Mouse (Mus musculus) stomach, postnatal 0 days (tissue): Measurements from ENCODE around the gene Kl. TPM values are rescaled to one million over a fixed set of nuclear protein-coding genes. Genes with fewer than 3 reads are reported as not detected.

Source experiments
- ATAC-seq: fragments of 200-750 bp; cut with Nextera tagmentation; 2 replicates; pipeline ENCODE4 v1.8.0; 2017; ENCODE audit not compliant: low FRiP score, low TSS enrichment
- DNase-seq: peaks from one replicate; pipeline ENCODE4 v3.0.0-alpha.2; 2016; ENCODE audit warnings: low spot score
- H3K27ac ChIP-seq: fragments of 300-500 bp; sonication (generic); replicated peaks from 2 replicates; pipeline ENCODE4 v1.5.1; 2014; ENCODE audit warnings: mild to moderate bottlenecking, control low read depth
- H3K27me3 ChIP-seq: fragments of 300-500 bp; sonication (generic); 2 replicates; pipeline ENCODE4 v1.6.1; 2014; ENCODE audit warnings: low read length; ENCODE audit not compliant: control insufficient read depth, insufficient read depth
- H3K36me3 ChIP-seq: fragments of 300-500 bp; sonication (generic); 2 replicates; pipeline ENCODE4 v1.6.1; 2014; ENCODE audit warnings: low read length, mixed read lengths; ENCODE audit not compliant: control insufficient read depth, insufficient read depth
- H3K4me1 ChIP-seq: fragments of 300-500 bp; sonication (generic); replicated peaks from 2 replicates; pipeline ENCODE4 v1.6.1; 2014; ENCODE audit warnings: antibody characterized with exemption; ENCODE audit not compliant: control insufficient read depth, insufficient read depth
- H3K4me2 ChIP-seq: fragments of 300-500 bp; sonication (generic); replicated peaks from 2 replicates; pipeline ENCODE4 v1.6.1; 2014; ENCODE audit warnings: low read depth, mild to moderate bottlenecking, control low read depth, moderate library complexity
- H3K4me3 ChIP-seq: fragments of 300-500 bp; sonication (generic); 2 replicates; pipeline ENCODE4 v1.5.1; 2014; ENCODE audit warnings: low read depth, low read length, control low read depth
- H3K9ac ChIP-seq: fragments of 300-500 bp; sonication (generic); 2 replicates; pipeline ENCODE4 v1.6.1; 2014; ENCODE audit warnings: mild to moderate bottlenecking, low read length, control low read depth, mixed read lengths
- H3K9me3 ChIP-seq: fragments of 300-500 bp; sonication (generic); 2 replicates; pipeline ENCODE4 v1.6.1; 2016; ENCODE audit warnings: low read length; ENCODE audit not compliant: control insufficient read depth
- CTCF ChIP-seq: IDR thresholded peaks from 2 replicates; pipeline ENCODE4 v1.5.1; 2016; ENCODE audit warnings: antibody characterized with exemption, low read depth, mild to moderate bottlenecking, moderate library complexity
- EP300 ChIP-seq: optimal IDR thresholded peaks from 2 replicates; pipeline ENCODE3; 2016; ENCODE audit warnings: antibody characterized with exemption
- WGBS: fragments of 180-500 bp; shearing (Covaris S2); extraction: QIAGEN DNeasy Blood & Tissue Kit; methylation state at CpG from one replicate; pipeline ENCODE4 v1.1.7; 2014; 5-methylcytosine and 5-hydroxymethylcytosine counted together
- polyA plus RNA-seq: library from polyadenylated mRNA; unstranded; fragments of >200 nt; fragmentation: Nextera tagmentation; extraction: Ambion mirVana; gene quantifications from 2 replicates; pipeline ENCODE4 v1.2.1, GENCODE M21; 2015

Gene Kl
- polyA plus RNA-seq, 1 experiment from 2014 or later: 0.30 TPM

DNA sequence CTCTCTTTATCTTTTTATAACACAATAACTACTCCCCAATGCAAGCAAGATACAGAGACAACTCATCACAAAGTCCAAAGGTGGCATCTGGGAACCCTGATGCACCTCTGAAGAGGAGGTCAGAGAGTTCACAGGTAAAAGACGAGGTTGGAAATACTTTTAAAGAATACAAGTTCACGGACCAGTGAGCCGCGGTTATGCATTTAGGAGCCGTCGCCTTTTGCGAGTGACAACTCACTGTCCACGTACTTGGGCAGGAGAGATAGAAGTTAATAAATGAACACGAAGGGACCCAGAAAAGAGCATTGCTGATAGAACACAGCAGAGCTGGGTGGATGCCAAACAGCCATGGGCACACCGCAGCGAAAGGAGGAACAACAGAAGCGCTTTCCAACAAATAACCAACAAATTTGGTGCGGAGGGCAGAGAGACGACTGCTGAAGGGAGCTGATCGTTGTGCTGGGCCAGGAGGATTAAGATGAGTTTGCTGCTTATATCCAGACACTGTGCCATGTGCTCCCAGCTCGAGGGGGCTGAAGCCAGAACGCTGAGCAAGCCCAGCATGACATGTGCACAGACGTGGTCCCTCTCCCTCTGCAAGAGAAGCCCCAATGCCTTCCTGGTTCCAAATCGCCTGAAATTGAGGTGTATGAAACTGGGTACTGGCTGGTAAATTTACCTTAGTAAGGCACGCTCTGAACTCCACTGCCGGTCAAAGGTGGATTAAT lies 35.1 kb upstream of the Kl start:
- 79% methylated on average over 21 of the region's 21 CpGs for WGBS
- ATAC-seq (no peak), DNase-seq (no peak)
- H3K9me3 ChIP-seq: no peaks in the 10 kb centered on the region
- H3K9ac ChIP-seq: no peak overlapping the region
- no peak overlapping the region for H3K4me2 ChIP-seq
- H3K27me3 ChIP-seq: no peaks in the 10 kb centered on the region
- no peak overlapping the region for H3K4me3 ChIP-seq
- TF ChIP-seq EP300 (no peak), CTCF (no peak)
- no peaks in the 10 kb centered on the region for H3K4me1 ChIP-seq
- no peaks in the 10 kb centered on the region for H3K36me3 ChIP-seq
- H3K27ac ChIP-seq: no peak overlapping the region

- Histone ChIP-seq H3K4me2 (no peak overlapping the region), H3K4me3 (no peak overlapping the region), H3K27me3 (no peaks in the 10 kb centered on the region), H3K4me1 (no peaks in the 10 kb centered on the region), H3K9me3 (no peaks in the 10 kb centered on the region), H3K36me3 (no peaks in the 10 kb centered on the region), H3K27ac (no peak overlapping the region), H3K9ac (no peak overlapping the region)
- WGBS: 74% methylated on average over 13 of the region's 13 CpGs
- TF ChIP-seq CTCF: no peak
- TF ChIP-seq EP300: no peak
- no peak for ATAC-seq
- no peak for DNase-seq
Observed at GRCm38 (mm10) chr5:150918599-150918998, 33.8 kb upstream of the Kl start.

GRCm38 (mm10) chr5:150919269-150919668 lies 33.1 kb upstream of the Kl start:
- DNase-seq (no peak), ATAC-seq (no peak)
- Histone ChIP-seq H3K27ac (no peak overlapping the region), H3K27me3 (no peaks in the 10 kb centered on the region), H3K4me3 (no peak overlapping the region), H3K4me1 (no peaks in the 10 kb centered on the region), H3K36me3 (no peaks in the 10 kb centered on the region), H3K9me3 (no peaks in the 10 kb centered on the region), H3K4me2 (no peak overlapping the region), H3K9ac (no peak overlapping the region)
- WGBS: 80% methylated on average over 4 of the region's 4 CpGs
- TF ChIP-seq CTCF (no peak), EP300 (no peak)

GRCm38 (mm10) chr5:150919961-150920360 lies 32.4 kb upstream of the Kl start:
- no peaks in the 10 kb centered on the region for H3K4me1 ChIP-seq
- H3K4me3 ChIP-seq: no peak overlapping the region
- H3K9me3 ChIP-seq: no peaks in the 10 kb centered on the region
- no peak overlapping the region for H3K27ac ChIP-seq
- H3K9ac ChIP-seq: no peak overlapping the region
- ATAC-seq (no peak), DNase-seq (no peak)
- H3K36me3 ChIP-seq: no peaks in the 10 kb centered on the region
- H3K27me3 ChIP-seq: no peaks in the 10 kb centered on the region
- 60% methylated on average over 2 of the region's 2 CpGs for WGBS
- TF ChIP-seq CTCF (no peak), EP300 (no peak)
- H3K4me2 ChIP-seq: no peak overlapping the region

GRCm38 (mm10) chr5:150929406-150929805 lies 23.0 kb upstream of the Kl start:
- H3K4me1 ChIP-seq: no peaks in the 10 kb centered on the region
- H3K9ac ChIP-seq: no peak overlapping the region
- 75% methylated on average over 2 of the region's 2 CpGs for WGBS
- ATAC-seq (no peak), DNase-seq (no peak)
- H3K27ac ChIP-seq: no peak overlapping the region
- H3K36me3 ChIP-seq: no peaks in the 10 kb centered on the region
- peak; percentile 32 for TF ChIP-seq CTCF
- no peak for TF ChIP-seq EP300
- H3K4me2 ChIP-seq: no peak overlapping the region
- H3K27me3 ChIP-seq: no peaks in the 10 kb centered on the region
- H3K9me3 ChIP-seq: no peaks in the 10 kb centered on the region; the same call in 1 of the 2 replicates
- no peak overlapping the region for H3K4me3 ChIP-seq

DNA sequence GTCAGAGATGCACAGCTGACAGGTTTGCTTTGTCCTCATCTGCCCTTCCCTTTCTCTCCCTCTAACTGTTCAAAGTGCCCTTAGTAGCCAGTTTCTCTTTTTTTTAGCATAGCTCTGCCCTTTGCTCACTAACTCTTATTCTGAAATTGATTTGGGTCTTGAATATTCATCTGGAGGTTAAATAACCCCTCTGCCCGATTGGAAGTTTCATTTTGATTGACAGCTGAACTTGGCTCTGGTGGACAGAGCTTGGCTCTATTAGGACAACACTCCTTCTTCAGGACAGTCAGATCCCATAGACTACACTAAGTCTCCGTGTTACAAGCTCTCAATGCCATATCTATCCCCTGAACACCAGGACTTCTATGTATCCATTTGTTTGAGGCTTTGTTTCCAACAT lies 19.8 kb upstream of the Kl start:
- Histone ChIP-seq H3K27me3 (no peaks in the 10 kb centered on the region), H3K27ac (no peak overlapping the region), H3K4me3 (no peak overlapping the region), H3K9me3 (no peaks in the 10 kb centered on the region), H3K4me2 (no peak overlapping the region), H3K36me3 (no peaks in the 10 kb centered on the region), H3K4me1 (no peaks in the 10 kb centered on the region), H3K9ac (no peak overlapping the region)
- no peak for ATAC-seq
- 48% methylated on average over 2 of the region's 2 CpGs for WGBS
- DNase-seq: no peak
- no peak for TF ChIP-seq CTCF
- no peak for TF ChIP-seq EP300
